Mouse (Mus musculus) gastrocnemius, postnatal 14 days (tissue): ENCODE data around the gene Ccdc85c. TPM values are rescaled to one million over a fixed set of nuclear protein-coding genes. Genes with fewer than 3 reads are reported as not detected.

Experiments
- DNase-seq: peaks from one replicate; pipeline ENCODE4 v3.0.0; 2021; ENCODE audit warnings: mixed read lengths
- intact Hi-C: fragments of 180-260 bp; cut with DNase I; formaldehyde crosslinking; loops from one replicate; pipeline ENCODE4 v1.15.1; 2025; ENCODE audit warnings: low total_unique reads
- total RNA-seq, 2 experiments: library from RNA; stranded (reverse); gene quantifications; 2 replicates each; pipeline ENCODE4 v1.2.3; 2021

Gene Ccdc85c
- total RNA-seq, 2 experiments from 2014 or later, result 5.4 to 5.7 TPM

DNA sequence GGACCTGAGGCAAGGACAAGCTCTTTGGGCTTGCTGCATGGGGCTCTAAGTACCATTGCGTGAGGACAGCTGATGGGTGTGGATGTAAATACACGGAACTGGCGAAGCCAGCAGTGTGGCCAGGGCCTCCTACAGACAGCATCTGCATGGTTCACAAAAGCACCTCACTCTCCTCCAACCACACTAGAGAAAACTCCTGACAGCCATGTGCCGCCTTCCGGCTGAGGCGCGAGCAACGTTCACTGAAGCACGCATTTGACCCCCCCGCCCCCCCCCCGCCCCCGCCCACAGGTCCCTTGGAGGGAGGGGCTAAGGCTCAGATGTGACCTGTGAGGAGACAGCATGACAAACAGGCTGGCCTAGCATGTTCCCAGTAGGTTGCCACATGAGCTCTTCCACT is 70.2 kb downstream of the Ccdc85c start:
- no peak for DNase-seq
- intact Hi-C loops, result no loop called here

DNA sequence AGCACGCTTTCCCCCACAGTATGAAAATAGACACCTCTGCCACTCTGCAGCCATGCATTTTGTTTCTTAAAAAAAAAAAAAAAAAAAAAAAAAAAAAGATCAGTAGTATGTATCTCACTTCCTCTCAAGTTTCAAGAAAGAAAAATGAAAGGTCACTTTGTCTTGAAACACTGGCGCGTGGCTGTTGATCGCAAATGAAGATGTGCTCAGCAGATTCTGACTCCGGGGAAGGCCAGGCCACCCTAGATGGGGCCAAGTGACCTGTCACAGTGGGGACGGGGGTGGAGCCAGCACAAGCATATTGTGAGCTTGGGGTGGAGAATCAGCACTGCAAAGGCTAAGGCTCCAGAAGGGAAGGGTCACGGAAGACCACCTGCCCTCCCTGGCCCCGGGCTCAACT is 71.3 kb downstream of the Ccdc85c start:
- intact Hi-C loops, result no loop called here
- no peak for DNase-seq

- intact Hi-C loops, result no loop called here
- DNase-seq, result no peak
These were observed 75.1 kb downstream of the Ccdc85c start for GRCm38 (mm10) chr12:108200094-108200493.

- intact Hi-C loops, result no loop called here
- no peak for DNase-seq
These were observed 76.8 kb downstream of the Ccdc85c start for GRCm38 (mm10) chr12:108198447-108198846.

DNA sequence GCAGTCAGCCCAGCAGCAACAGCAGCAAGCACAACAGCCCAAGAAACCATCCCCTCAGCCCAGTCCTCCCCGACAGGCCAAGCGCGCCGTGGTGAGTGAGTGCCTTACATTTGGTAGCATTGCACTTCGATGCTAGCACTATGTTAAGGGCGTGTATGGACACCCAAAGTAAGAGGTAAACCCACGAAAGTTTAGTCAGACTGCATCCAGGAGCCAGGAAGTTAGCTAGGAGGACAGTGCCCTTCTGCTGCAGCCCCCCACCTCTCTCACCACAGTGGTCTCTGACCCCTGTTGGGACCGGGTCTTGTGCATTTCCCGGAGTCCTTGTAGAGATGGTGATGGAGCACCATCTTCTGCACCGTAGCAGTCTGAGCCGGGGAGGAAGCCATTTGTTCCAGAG is 79.5 kb downstream of the Ccdc85c start:
- DNase-seq, result no peak
- intact Hi-C loops, result no loop called here

DNA sequence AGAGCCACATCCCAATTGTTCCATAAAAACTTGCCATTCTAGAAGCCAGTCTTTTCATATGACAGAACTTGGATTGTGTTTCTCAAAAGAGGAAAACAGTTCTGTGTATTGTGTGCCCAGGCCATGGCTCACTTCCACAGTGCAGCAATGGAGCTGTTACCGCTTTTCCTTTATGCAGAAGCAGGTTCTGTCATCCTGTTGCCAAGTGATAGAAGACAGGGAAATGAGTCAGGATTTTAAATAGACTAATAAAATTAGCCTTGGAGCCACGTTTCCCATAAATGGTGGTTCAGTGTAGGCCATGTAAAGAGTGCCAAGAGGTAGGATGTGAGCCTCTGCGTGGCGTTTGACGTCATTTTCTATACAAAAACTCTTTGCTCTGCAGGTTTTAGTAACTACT is 81.3 kb downstream of the Ccdc85c start:
- intact Hi-C loops, result no loop called here
- no peak for DNase-seq

- intact Hi-C loops, result no loop called here
- peak; percentile 55 for DNase-seq
These were observed 87.6 kb downstream of the Ccdc85c start for GRCm38 (mm10) chr12:108187541-108188091.

DNA sequence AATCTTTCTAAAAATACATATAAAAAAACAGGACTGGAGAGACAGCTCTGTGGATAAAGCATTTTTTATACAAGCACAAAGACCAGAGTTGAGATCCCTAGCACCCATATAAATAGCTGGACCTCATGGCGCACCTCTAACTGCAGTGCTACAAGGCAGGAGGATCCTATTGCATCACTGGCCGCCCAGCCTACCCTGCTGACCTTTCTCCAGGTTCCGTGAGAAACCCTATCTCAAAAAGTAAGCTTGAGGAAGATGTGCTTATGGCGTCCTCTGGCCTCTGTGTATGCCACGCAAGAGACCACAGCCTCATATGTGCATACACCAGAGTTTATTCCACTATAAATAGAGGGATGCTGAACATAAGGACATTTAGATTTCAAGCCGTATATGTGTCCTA is 93.5 kb downstream of the Ccdc85c start:
- DNase-seq, result no peak
- intact Hi-C loops, result no loop called here

DNA sequence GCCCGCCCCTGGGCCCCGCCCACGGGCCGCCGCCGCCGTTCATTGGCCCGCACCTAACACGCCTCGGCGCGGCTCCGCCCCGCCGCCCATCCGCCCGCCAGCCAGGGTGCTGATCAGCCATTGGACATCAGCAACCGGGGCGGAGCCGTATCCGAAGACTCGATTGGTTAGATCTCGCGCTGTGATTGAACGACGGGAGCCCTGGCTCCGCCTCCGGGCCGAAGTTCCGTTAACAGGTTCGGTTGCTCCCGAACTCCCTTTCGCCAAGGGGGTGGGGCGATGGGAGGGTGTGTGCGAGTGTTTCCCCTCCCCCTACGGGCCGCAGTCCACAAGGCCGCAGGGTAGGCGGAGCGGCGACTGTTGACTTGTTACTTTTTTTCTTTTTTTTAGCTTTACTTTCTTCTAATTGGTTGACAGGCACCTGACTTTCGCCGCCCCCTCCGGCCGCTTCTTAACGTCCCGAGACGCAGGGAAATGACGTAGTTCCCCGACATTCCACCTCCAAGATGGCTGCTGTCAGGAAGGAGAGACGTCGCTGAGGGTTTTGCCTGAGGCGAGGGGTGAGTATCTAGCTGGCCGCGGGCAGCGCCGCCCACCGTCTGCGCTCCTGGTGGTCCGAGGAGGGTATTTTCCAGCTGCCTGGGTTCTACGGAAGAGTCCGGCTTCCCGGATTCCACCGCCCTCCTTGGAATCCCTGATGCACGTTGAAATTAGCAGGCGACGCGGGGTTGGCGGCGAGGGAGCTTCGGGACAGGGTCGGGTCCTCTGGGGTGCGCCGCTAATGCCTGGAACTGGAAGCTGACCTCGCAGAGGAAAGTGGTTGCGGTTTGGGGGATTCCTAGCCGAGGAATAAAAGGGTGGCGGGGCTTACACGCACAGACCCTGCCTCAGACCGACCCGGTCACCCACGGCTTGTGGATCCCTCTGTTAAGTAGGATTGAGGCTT is 95.6 kb downstream of the Ccdc85c start, which contains the start of gene Ccnk:
Gene Ccnk (plus strand): TSS at position 259 of the 946 bp plus-strand sequence.
- intact Hi-C loops, result no loop called here
- peak; percentile 100 for DNase-seq

GRCm38 (mm10) chr12:108179246-108179320 is 96.1 kb downstream of the Ccdc85c start, which contains the start of gene Setd3:
Gene Setd3, minus strand, starts transcription at chr12:108179314.
- DNase-seq, result no peak
- intact Hi-C loops, result no loop called here

GRCm38 (mm10) chr12:108178331-108179245 is 96.6 kb downstream of the Ccdc85c start:
- intact Hi-C loops, result no loop called here
- peak; percentile 52 for DNase-seq

GRCm38 (mm10) chr12:108176366-108176765 is 98.9 kb downstream of the Ccdc85c start:
- intact Hi-C loops, result no loop called here
- DNase-seq, result no peak

DNA sequence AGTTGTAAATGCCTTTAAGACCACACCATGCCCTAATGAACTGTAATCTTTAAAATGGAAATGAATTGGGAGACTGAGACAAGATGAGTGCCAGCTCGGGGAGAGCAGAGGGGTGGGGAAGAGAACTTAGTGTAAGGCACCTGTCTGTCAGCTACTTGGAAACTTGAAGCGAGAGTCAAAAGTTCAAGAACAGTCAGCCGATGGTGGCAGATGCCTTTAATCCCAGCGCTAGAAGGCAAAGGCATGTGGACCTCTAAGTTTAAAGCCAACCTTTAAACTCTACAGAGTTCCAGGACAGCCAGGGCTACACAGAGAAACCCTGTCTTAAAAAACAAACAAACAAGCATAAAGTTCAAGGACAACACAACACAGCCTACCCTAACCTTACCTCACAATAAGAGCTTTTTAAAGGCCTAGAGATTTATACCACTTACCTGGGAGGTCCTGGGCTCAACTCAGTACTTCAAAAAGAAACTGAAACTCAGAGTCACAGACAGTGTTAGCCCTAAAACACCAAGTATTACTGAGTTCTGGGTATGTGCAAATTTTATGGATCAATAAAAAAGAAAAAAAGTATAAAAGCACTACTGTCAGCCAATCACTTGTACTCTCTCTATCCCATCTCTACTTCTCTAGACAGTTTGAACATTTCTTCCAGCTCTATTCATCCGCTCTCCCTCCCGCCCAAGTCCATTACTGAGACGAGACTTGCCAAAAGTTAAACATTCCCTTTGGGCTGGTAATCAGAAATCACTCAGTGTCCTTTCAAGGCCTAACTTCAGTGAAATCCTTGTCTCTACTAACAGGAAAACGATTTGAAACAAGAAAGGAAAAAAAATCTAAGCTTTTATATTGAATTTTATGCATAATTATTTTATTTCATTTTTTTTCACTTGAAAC is 100.4 kb downstream of the Ccdc85c start:
- DNase-seq, result no peak
- intact Hi-C loops, result no loop called here

GRCm38 (mm10) chr12:108172639-108173038 is 102.6 kb downstream of the Ccdc85c start:
- no peak for DNase-seq
- intact Hi-C loops, result no loop called here

GRCm38 (mm10) chr12:108171336-108171735 is 103.9 kb downstream of the Ccdc85c start:
- DNase-seq, result no peak
- intact Hi-C loops, result no loop called here

DNA sequence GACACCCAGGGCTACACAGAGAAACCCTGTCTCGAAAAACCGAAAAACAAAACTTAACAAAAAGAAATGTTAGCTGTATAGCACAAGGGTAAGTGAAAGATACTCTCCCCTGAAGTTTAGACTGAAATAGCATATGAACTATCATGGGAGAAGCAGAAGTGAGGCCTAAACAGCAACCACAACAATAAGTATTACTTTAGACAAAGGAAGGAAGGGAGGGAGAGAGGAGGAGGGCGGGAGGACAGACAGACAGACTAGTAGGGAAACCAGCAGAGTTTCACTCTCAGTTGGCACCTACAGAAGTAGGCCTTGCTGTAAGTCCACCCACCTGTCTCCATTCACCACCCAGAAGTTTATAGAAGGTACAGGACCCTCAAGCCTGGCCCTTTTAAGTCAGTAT is 104.8 kb downstream of the Ccdc85c start:
- no peak for DNase-seq
- intact Hi-C loops, result no loop called here

DNA sequence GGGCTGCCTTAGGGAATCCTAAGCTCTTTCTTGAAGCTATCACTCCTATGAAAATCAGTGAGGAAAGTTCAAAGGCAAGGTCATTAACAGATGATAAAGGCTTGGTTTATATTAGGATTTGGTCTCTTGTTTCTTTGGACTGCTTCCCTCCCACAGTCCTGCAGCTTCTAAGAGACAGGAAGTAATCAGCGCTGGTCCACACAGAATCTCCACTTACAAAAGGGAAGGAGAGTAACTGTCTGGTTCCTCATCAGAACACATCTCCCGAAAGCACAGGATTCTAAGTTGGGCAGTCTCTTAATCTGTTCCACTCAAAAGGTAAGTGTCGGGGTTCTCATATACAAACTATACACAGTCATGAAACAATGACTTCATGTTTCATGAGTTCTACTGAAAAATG is 106.3 kb downstream of the Ccdc85c start:
- no peak for DNase-seq
- intact Hi-C loops, result no loop called here

DNA sequence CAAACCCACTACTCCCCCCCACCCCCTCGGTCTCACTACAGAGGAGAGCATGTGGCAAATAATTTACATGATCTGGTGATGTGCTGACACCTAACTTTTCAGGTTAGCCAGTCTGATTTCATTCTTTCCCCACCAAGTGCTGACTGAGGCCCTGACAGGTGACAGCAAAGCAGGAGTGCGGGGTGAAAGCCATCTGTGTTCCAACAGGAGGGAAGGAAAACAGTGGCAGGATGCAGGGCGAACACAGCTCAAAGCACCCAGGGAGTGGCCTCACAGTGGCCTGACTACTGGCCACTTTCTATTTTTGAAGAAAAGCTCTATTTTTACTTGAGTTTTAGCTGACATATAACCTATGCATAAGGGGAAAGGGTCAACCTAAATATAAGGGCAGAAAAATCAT is 111.5 kb downstream of the Ccdc85c start:
- no peak for DNase-seq
- intact Hi-C loops, result no loop called here

GRCm38 (mm10) chr12:108162036-108162435 is 113.2 kb downstream of the Ccdc85c start:
- no peak for DNase-seq

GRCm38 (mm10) chr12:108159863-108160262 is 115.4 kb downstream of the Ccdc85c start:
- DNase-seq, result no peak
- intact Hi-C loops, result no loop called here

More at GRCm38 (mm10) chr12:108162036-108162435, 113.2 kb downstream of the Ccdc85c start:
- intact Hi-C loops, result no loop called here
